Mouse (Mus musculus): ENCODE results near the gene Fhl5. TPM values are rescaled to one million over a fixed set of nuclear protein-coding genes. Genes with fewer than 3 reads are reported as not detected.
A peak's percentile ranks its signal among the peaks of the same experiment; 100 is the strongest.
"Not testable (repeated sequence)": the region's sequence is repeated elsewhere in the genome, so short reads cannot be mapped to it uniquely, and the experiment has no call there.

Gene Fhl5
- polyA plus RNA-seq (2014; fragmentation: Nextera tagmentation; extraction: Ambion mirVana) = 0.14 TPM in 1 of 2 replicates, not detected in the other

- Histone ChIP-seq H3K4me3 (ENCODE audit: low read depth, low read length) (no peak within 1 kb of the TSS), H3K27me3 (ENCODE audit: control insufficient read depth, insufficient read depth, low read length) (no peaks in the 10 kb centered on the region), H3K4me1 (replicated peaks; ENCODE audit: control insufficient read depth, insufficient read depth, low read length) (no peaks in the 10 kb centered on the region), H3K36me3 (ENCODE audit: control insufficient read depth, insufficient read depth, low read length) (no peaks in the 10 kb centered on the region), H3K9ac (ENCODE audit: low read depth, low read length) (no peak within 1 kb of the TSS), H3K27ac (ENCODE audit: low read depth, low read length) (no peak within 1 kb of the TSS), H3K4me2 (replicated peaks; ENCODE audit: low read depth, low read length) (no peak within 1 kb of the TSS), H3K9me3 (ENCODE audit: control insufficient read depth, low read length) (no peaks in the 10 kb centered on the region)
- ATAC-seq (ENCODE audit: low FRiP score) (no peak), DNase-seq (ENCODE audit: low spot score) (no peak)
- 85% methylated on average over 3 of the region's 3 CpGs for WGBS
These were observed at the start of gene Fhl5 for GRCm38 (mm10) chr4:25242776-25243175. Fhl5 (minus strand) TSS chr4:25242876.

DNA sequence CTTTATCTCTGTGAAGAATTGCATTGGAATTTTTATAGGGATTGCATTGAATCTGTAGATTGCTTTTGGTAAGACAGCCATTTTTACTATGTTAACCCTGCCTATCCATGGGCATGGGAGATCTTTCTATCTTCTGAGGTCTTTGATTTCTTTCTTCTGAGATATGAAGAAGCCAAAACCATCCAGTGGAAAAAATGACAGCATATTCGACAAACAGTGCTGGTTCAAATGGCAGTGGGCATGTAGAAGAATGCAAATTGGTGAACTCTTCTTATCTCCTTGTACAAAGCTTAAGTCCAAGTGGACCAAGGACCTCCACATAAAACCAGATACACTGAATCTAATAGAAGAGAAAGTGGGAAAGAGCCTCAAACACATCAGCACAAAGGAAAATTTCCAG is 42.3 kb upstream of the Fhl5 start:
- H3K4me2 ChIP-seq (replicated peaks; ENCODE audit: low read depth, low read length); H3K9me3 ChIP-seq (ENCODE audit: control insufficient read depth, low read length); H3K27ac ChIP-seq (ENCODE audit: low read depth, low read length); H3K4me1 ChIP-seq (replicated peaks; ENCODE audit: control insufficient read depth, insufficient read depth, low read length); H3K27me3 ChIP-seq (ENCODE audit: control insufficient read depth, insufficient read depth, low read length); H3K4me3 ChIP-seq (ENCODE audit: low read depth, low read length); H3K9ac ChIP-seq (ENCODE audit: low read depth, low read length); DNase-seq (ENCODE audit: low spot score); H3K36me3 ChIP-seq (ENCODE audit: control insufficient read depth, insufficient read depth, low read length); ATAC-seq (ENCODE audit: low FRiP score): not testable (repeated sequence)
- WGBS = 80% methylated on average over 1 of the region's 1 CpGs

GRCm38 (mm10) chr4:25281671-25282038 is 39.0 kb upstream of the Fhl5 start, which contains the start of gene Ufl1:
Ufl1 (minus strand) TSS chr4:25281821.
- H3K4me1 ChIP-seq (replicated peaks; ENCODE audit: control insufficient read depth, insufficient read depth, low read length) = no peaks in the 10 kb centered on the region
- no peaks in the 10 kb centered on the region for H3K9me3 ChIP-seq (ENCODE audit: control insufficient read depth, low read length)
- peak within 1 kb of the TSS; percentile 42 for H3K4me2 ChIP-seq (replicated peaks; ENCODE audit: low read depth, low read length)
- peak within 1 kb of the TSS; percentile 69 for H3K4me3 ChIP-seq (ENCODE audit: low read depth, low read length)
- peak within 1 kb of the TSS; percentile 93 for H3K27ac ChIP-seq (ENCODE audit: low read depth, low read length)
- H3K27me3 ChIP-seq (ENCODE audit: control insufficient read depth, insufficient read depth, low read length) = no peaks in the 10 kb centered on the region
- under 1% methylated on average over 29 of the region's 30 CpGs for WGBS
- ATAC-seq (ENCODE audit: low FRiP score) (peak; percentile 98), DNase-seq (ENCODE audit: low spot score) (peak; percentile 95)
- peak within 1 kb of the TSS; percentile 88 for H3K9ac ChIP-seq (ENCODE audit: low read depth, low read length)
- H3K36me3 ChIP-seq (ENCODE audit: control insufficient read depth, insufficient read depth, low read length) = 0 out of 2 replicates have a peak, but pooled peaks cover 3% of the 10 kb centered on the region

DNA sequence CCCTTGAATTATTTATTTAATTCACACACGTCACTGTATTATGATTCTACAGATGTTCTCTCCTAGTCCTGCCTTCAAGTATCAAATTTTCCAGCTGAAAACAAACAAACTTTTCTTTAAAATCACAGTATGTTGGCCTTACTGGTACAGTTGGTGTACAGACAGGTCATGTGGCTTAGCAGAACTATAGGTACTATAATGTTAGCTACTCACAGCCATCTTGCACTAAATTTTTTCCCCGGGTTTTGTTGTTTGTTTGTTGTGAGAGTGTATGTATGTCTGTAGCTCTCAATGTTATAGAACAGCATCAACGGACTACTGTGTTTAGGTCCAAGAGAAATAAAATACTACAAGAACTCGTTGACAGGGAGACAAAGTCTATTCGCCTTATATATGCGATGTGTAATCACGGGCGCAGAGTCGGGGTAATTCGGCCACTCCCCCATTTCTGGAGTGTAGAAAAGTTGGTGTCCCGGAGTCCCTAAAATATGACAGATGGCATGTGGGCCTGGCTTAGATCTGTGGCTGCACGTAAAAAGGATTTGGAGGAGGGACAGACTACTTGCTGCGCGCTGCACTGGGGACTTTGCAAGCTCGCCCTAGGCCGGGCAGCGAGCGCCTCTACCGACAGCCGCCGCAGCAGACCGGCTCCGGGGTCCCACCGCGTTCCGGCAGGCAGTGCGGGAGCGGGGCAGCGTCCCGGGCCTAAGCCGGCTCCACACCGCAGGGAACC is 38.4 kb upstream of the Fhl5 start:
- Histone ChIP-seq H3K36me3 (ENCODE audit: control insufficient read depth, insufficient read depth, low read length) (0 out of 2 replicates have a peak, but pooled peaks cover 3% of the 10 kb centered on the region), H3K4me1 (replicated peaks; ENCODE audit: control insufficient read depth, insufficient read depth, low read length) (no peaks in the 10 kb centered on the region), H3K9ac (ENCODE audit: low read depth, low read length) (peak overlapping the region; percentile 88), H3K27ac (ENCODE audit: low read depth, low read length) (peak overlapping the region; percentile 93), H3K9me3 (ENCODE audit: control insufficient read depth, low read length) (no peaks in the 10 kb centered on the region), H3K4me2 (replicated peaks; ENCODE audit: low read depth, low read length) (peak overlapping the region; percentile 42), H3K4me3 (ENCODE audit: low read depth, low read length) (peak overlapping the region; percentile 69), H3K27me3 (ENCODE audit: control insufficient read depth, insufficient read depth, low read length) (no peaks in the 10 kb centered on the region)
- DNase-seq (ENCODE audit: low spot score) = no peak
- peak; percentile 92 for ATAC-seq (ENCODE audit: low FRiP score)
- 2% methylated on average over 32 of the region's 32 CpGs for WGBS

DNA sequence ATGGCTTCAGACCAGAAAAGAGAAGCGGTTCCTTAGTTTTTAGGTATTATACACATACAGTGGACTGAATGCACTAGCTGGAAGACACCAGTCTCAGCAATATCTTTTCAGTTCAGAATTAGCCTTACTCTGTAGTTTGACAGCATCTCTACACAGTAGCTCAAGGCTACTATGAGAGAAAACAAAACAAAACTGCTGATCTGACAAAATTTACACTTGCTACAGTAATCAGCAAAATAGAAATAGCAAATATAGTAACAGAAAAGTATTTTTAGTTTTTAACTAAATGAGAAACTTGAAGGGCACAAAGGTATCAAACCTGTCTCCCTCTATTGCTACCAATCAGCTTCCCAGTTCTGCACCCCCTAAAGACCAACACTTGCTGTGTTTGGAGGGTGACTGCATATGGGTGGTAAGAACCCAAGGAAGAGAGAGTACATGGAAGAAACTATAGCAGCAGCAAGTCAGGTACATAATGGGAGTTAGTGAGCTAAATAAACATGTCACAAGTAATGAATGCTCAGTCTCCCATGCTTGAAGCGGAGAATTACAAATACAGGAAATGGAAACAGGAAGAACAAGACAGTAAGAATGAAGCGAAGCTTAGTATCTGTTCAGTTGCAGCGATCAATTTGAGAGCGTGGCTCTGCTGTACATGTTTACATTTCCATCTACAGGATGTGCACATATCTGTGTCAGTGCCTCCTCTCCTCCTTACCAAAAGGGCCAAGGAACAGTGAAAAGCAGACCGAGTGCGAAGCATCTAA is 30.4 kb upstream of the Fhl5 start:
- 0 out of 2 replicates have a peak, but pooled peaks cover 3% of the 10 kb centered on the region for H3K36me3 ChIP-seq (ENCODE audit: control insufficient read depth, insufficient read depth, low read length)
- WGBS = 91% methylated on average over 7 of the region's 7 CpGs
- ATAC-seq (ENCODE audit: low FRiP score) (no peak), DNase-seq (ENCODE audit: low spot score) (no peak)
- H3K4me3 ChIP-seq (ENCODE audit: low read depth, low read length) = no peak overlapping the region
- H3K4me2 ChIP-seq (replicated peaks; ENCODE audit: low read depth, low read length) = no peak overlapping the region
- no peaks in the 10 kb centered on the region for H3K4me1 ChIP-seq (replicated peaks; ENCODE audit: control insufficient read depth, insufficient read depth, low read length)
- no peak overlapping the region for H3K9ac ChIP-seq (ENCODE audit: low read depth, low read length)
- no peaks in the 10 kb centered on the region for H3K9me3 ChIP-seq (ENCODE audit: control insufficient read depth, low read length)
- no peaks in the 10 kb centered on the region for H3K27me3 ChIP-seq (ENCODE audit: control insufficient read depth, insufficient read depth, low read length)
- no peak overlapping the region for H3K27ac ChIP-seq (ENCODE audit: low read depth, low read length)

GRCm38 (mm10) chr4:25271926-25272325 is 29.2 kb upstream of the Fhl5 start:
- Histone ChIP-seq H3K36me3 (ENCODE audit: control insufficient read depth, insufficient read depth, low read length) (0 out of 2 replicates have a peak, but pooled peaks cover 2% of the 10 kb centered on the region), H3K27ac (ENCODE audit: low read depth, low read length) (no peak overlapping the region), H3K4me2 (replicated peaks; ENCODE audit: low read depth, low read length) (no peak overlapping the region), H3K4me3 (ENCODE audit: low read depth, low read length) (no peak overlapping the region), H3K9me3 (ENCODE audit: control insufficient read depth, low read length) (no peaks in the 10 kb centered on the region), H3K27me3 (ENCODE audit: control insufficient read depth, insufficient read depth, low read length) (no peaks in the 10 kb centered on the region), H3K9ac (ENCODE audit: low read depth, low read length) (no peak overlapping the region), H3K4me1 (replicated peaks; ENCODE audit: control insufficient read depth, insufficient read depth, low read length) (no peaks in the 10 kb centered on the region)
- 88% methylated on average over 1 of the region's 1 CpGs for WGBS
- no peak for ATAC-seq (ENCODE audit: low FRiP score)
- DNase-seq (ENCODE audit: low spot score) = no peak

GRCm38 (mm10) chr4:25267144-25267543 is 24.5 kb upstream of the Fhl5 start:
- H3K4me2 ChIP-seq (replicated peaks; ENCODE audit: low read depth, low read length) = no peak overlapping the region
- H3K36me3 ChIP-seq (ENCODE audit: control insufficient read depth, insufficient read depth, low read length) = 0 out of 2 replicates have a peak, but pooled peaks cover 7% of the 10 kb centered on the region
- ATAC-seq (ENCODE audit: low FRiP score) = no peak

GRCm38 (mm10) chr4:25257822-25258398 is 15.2 kb upstream of the Fhl5 start:
- H3K9ac ChIP-seq (ENCODE audit: low read depth, low read length) = no peak overlapping the region
- H3K4me3 ChIP-seq (ENCODE audit: low read depth, low read length) = no peak overlapping the region
- WGBS = 93% methylated on average over 7 of the region's 7 CpGs
- H3K27ac ChIP-seq (ENCODE audit: low read depth, low read length) = no peak overlapping the region
- ATAC-seq (ENCODE audit: low FRiP score) = no peak
- no peak overlapping the region for H3K4me2 ChIP-seq (replicated peaks; ENCODE audit: low read depth, low read length)
- DNase-seq (ENCODE audit: low spot score) = no peak
- H3K36me3 ChIP-seq (ENCODE audit: control insufficient read depth, insufficient read depth, low read length) = peaks cover 6% of the 10 kb centered on the region; the same call in 1 of the 2 replicates
- no peaks in the 10 kb centered on the region for H3K9me3 ChIP-seq (ENCODE audit: control insufficient read depth, low read length)
- H3K27me3 ChIP-seq (ENCODE audit: control insufficient read depth, insufficient read depth, low read length) = no peaks in the 10 kb centered on the region
- no peaks in the 10 kb centered on the region for H3K4me1 ChIP-seq (replicated peaks; ENCODE audit: control insufficient read depth, insufficient read depth, low read length)

More at GRCm38 (mm10) chr4:25267144-25267543, 24.5 kb upstream of the Fhl5 start:
- Histone ChIP-seq H3K9me3 (ENCODE audit: control insufficient read depth, low read length) (no peaks in the 10 kb centered on the region), H3K4me1 (replicated peaks; ENCODE audit: control insufficient read depth, insufficient read depth, low read length) (no peaks in the 10 kb centered on the region), H3K27ac (ENCODE audit: low read depth, low read length) (no peak overlapping the region), H3K27me3 (ENCODE audit: control insufficient read depth, insufficient read depth, low read length) (no peaks in the 10 kb centered on the region), H3K4me3 (ENCODE audit: low read depth, low read length) (no peak overlapping the region), H3K9ac (ENCODE audit: low read depth, low read length) (no peak overlapping the region)
- 96% methylated on average over 3 of the region's 3 CpGs for WGBS
- no peak for DNase-seq (ENCODE audit: low spot score)
